Mouse (Mus musculus): ENCODE measurements around the gene BC003965.

GRCm38 (mm10) chr17:25210006-25210405 is 25.7 kb downstream of the BC003965 start:
- TF ChIP-seq POLR2A (IDR thresholded peaks at IDR 0.05; ENCODE audit: low read depth, low read length) (no peak), CTCF (IDR thresholded peaks at IDR 0.05; ENCODE audit: borderline replicate concordance, insufficient read depth, low read length) (no peak)

Data from embryonic fibroblast, embryonic 13.5 days (primary cell).